Mouse (Mus musculus) G1E (cell line): ENCODE results near the gene Rtkn.

Experiments
- CTCF ChIP-seq: IDR thresholded peaks from 2 replicates; pipeline ENCODE4 v1.5.1; 2012; ENCODE audit warnings: low read depth, low read length, inconsistent platforms, mixed read lengths
- GATA1 ChIP-seq: IDR thresholded peaks from 2 replicates; pipeline ENCODE4 v1.6.1; 2012; ENCODE audit warnings: borderline replicate concordance, low read length, inconsistent platforms, mixed read lengths

DNA sequence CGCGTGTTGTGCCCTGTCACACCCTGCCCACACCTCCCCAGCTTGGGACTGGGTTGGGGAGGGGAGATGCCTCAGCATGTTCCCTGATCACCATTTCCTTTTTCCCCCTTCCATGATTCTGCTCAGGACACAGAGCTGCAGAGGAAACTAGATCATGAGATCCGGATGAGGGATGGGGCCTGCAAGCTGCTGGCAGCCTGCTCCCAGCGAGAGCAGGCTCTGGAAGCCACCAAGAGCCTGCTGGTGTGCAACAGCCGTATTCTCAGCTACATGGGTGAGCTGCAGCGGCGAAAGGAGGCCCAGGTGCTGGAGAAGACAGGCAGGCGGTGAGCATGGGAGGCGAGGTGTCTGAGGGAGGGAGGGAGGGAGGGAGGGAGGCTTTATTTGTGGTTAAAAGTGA, 10.5 kb downstream of the Rtkn start:
- TF ChIP-seq CTCF = no peak
- no peak for TF ChIP-seq GATA1
